Mouse (Mus musculus) hindbrain, embryonic 16.5 days (tissue): ENCODE data around the gene Smco2. TPM values are rescaled to one million over a fixed set of nuclear protein-coding genes. Genes with fewer than 3 reads are reported as not detected.

ENCODE experiments used
- ATAC-seq: fragments of 200-750 bp; cut with Nextera tagmentation; 2 replicates; pipeline ENCODE4 v1.8.0; 2017; ENCODE audit warnings: moderate TSS enrichment, moderate library complexity
- H3K27ac ChIP-seq: fragments of 300-500 bp; sonication (generic); 2 replicates; pipeline ENCODE4 v1.5.1; 2014; ENCODE audit warnings: low read depth, mild to moderate bottlenecking, control low read depth, low read length, moderate library complexity
- H3K27me3 ChIP-seq: fragments of 300-500 bp; sonication (generic); replicated peaks from 2 replicates; pipeline ENCODE4 v1.6.1; 2014; ENCODE audit warnings: low read length; ENCODE audit not compliant: control insufficient read depth, insufficient read depth
- H3K36me3 ChIP-seq: fragments of 300-500 bp; sonication (generic); 2 replicates; pipeline ENCODE4 v1.6.1; 2014; ENCODE audit warnings: mild to moderate bottlenecking, low read length, moderate library complexity, mixed read lengths; ENCODE audit not compliant: control insufficient read depth, insufficient read depth
- H3K4me1 ChIP-seq: fragments of 300-500 bp; sonication (generic); 2 replicates; pipeline ENCODE4 v1.6.1; 2014; ENCODE audit warnings: low read depth, low read length; ENCODE audit not compliant: control insufficient read depth, insufficient read depth
- H3K4me2 ChIP-seq: fragments of 300-500 bp; sonication (generic); 2 replicates; pipeline ENCODE4 v1.6.1; 2014; ENCODE audit warnings: mild to moderate bottlenecking, low read length, control low read depth, moderate library complexity
- H3K4me3 ChIP-seq: fragments of 300-500 bp; sonication (generic); 2 replicates; pipeline ENCODE4 v1.5.1; 2014; ENCODE audit warnings: mild to moderate bottlenecking, low read length, control low read depth, moderate library complexity
- H3K9ac ChIP-seq: fragments of 300-500 bp; sonication (generic); 2 replicates; pipeline ENCODE4 v1.6.1; 2014; ENCODE audit warnings: low read depth, mild to moderate bottlenecking, control low read depth, low read length, moderate library complexity
- H3K9me3 ChIP-seq: fragments of 300-500 bp; sonication (generic); 2 replicates; pipeline ENCODE4 v1.6.1; 2014; ENCODE audit warnings: mild to moderate bottlenecking, low read length, moderate library complexity; ENCODE audit not compliant: control insufficient read depth
- WGBS: fragments of 180-500 bp; shearing (Covaris S2); extraction: QIAGEN DNeasy Blood & Tissue Kit; methylation state at CpG from one replicate; pipeline ENCODE4 v1.1.7; 2014; 5-methylcytosine and 5-hydroxymethylcytosine counted together
- polyA plus RNA-seq: library from polyadenylated mRNA; unstranded; fragments of >200 nt; fragmentation: Nextera tagmentation; extraction: Ambion mirVana; gene quantifications from 2 replicates; pipeline ENCODE4 v1.2.1, GENCODE M21; 2015

Gene Smco2
- polyA plus RNA-seq, 1 experiment from 2014 or later = not detected

GRCm38 (mm10) chr6:146876820-146877219, 26.9 kb downstream of the Smco2 start:
- Histone ChIP-seq H3K36me3 (no peaks in the 10 kb centered on the region), H3K4me1 (no peaks in the 10 kb centered on the region), H3K4me2 (no peak overlapping the region), H3K9me3 (peaks cover 4% of the 10 kb centered on the region; the same call in 1 of the 2 replicates), H3K27ac (no peak overlapping the region), H3K27me3 (no peaks in the 10 kb centered on the region), H3K9ac (no peak overlapping the region), H3K4me3 (no peak overlapping the region)
- WGBS = 93% methylated on average over 2 of the region's 2 CpGs
- ATAC-seq = no peak

DNA sequence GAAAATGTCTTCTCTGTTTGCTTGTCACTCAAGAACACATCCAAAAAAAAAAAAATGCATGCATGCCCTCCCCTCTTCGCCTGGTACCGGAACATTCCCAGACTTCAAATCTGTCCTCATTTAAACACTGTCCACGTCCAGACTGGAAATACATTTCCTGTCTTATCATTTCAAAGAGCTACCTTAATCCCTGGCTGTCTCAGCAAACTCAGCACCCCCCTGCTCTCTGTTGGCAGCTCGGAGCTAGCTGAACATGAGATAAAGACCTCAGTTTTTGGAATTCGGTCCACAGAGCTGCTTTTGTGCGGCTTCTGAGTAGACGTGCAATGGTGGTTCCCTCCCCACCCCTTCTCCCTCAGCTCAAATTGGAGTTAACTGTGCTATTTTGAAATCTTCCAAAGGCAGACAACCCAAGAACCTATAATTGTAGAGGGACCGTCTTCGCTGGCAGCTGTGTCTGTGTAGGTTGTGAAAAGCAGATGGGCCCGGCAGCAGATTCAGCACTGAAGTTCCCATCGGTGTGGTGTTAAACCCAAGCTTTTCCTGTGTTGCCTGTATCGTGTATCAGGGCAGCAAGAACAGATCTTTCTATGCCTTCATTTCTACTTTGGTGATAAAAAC, 27.6 kb downstream of the Smco2 start:
- Histone ChIP-seq H3K4me1 (no peaks in the 10 kb centered on the region), H3K9me3 (peaks cover 4% of the 10 kb centered on the region; the same call in 1 of the 2 replicates), H3K4me3 (no peak overlapping the region), H3K27me3 (no peaks in the 10 kb centered on the region), H3K36me3 (no peaks in the 10 kb centered on the region), H3K27ac (no peak overlapping the region), H3K9ac (no peak overlapping the region), H3K4me2 (no peak overlapping the region)
- no peak for ATAC-seq
- WGBS = 94% methylated on average over 12 of the region's 12 CpGs

- Histone ChIP-seq H3K27me3 (no peaks in the 10 kb centered on the region), H3K9ac (no peak overlapping the region), H3K4me2 (no peak overlapping the region), H3K4me1 (no peaks in the 10 kb centered on the region), H3K9me3 (peaks cover 4% of the 10 kb centered on the region; the same call in 1 of the 2 replicates), H3K27ac (no peak overlapping the region), H3K36me3 (no peaks in the 10 kb centered on the region), H3K4me3 (no peak overlapping the region)
- no peak for ATAC-seq
- WGBS = 34% methylated on average over 10 of the region's 10 CpGs
Observed at GRCm38 (mm10) chr6:146878926-146879325, 29.0 kb downstream of the Smco2 start.

- WGBS = 84% methylated on average over 9 of the region's 9 CpGs
- no peak overlapping the region for H3K4me2 ChIP-seq
- H3K4me1 ChIP-seq = no peaks in the 10 kb centered on the region
- H3K36me3 ChIP-seq = no peaks in the 10 kb centered on the region
- H3K9ac ChIP-seq = no peak overlapping the region
- ATAC-seq = no peak
- no peak overlapping the region for H3K27ac ChIP-seq
- H3K4me3 ChIP-seq = no peak overlapping the region
- no peaks in the 10 kb centered on the region for H3K27me3 ChIP-seq
- H3K9me3 ChIP-seq = peaks cover 4% of the 10 kb centered on the region; the same call in 1 of the 2 replicates
Observed at GRCm38 (mm10) chr6:146879856-146880255, 30.0 kb downstream of the Smco2 start.

DNA sequence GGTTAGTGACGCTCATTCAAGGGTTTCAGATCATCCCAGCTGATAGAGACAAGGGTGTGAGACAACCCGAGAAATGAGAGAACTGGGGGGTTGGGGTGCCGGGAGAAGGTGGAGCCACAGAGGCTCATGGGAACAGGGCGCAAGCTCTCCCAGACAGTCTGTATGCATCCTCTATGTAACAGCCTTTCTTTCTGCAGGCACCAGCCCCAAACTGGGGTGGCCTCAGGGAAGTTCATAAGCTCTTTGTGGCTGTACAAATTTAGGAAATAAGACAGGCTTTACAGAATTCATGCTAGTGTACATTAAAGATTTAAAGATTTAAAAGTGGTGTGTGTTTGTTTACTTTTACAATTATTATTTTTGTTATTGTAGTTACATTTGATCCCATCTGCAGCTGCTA, 30.4 kb downstream of the Smco2 start:
- Histone ChIP-seq H3K4me2 (no peak overlapping the region), H3K27ac (no peak overlapping the region), H3K9ac (no peak overlapping the region), H3K9me3 (peaks cover 4% of the 10 kb centered on the region; the same call in 1 of the 2 replicates), H3K27me3 (no peaks in the 10 kb centered on the region), H3K4me1 (no peaks in the 10 kb centered on the region), H3K4me3 (no peak overlapping the region), H3K36me3 (no peaks in the 10 kb centered on the region)
- ATAC-seq = no peak
- WGBS = 78% methylated on average over 4 of the region's 4 CpGs

DNA sequence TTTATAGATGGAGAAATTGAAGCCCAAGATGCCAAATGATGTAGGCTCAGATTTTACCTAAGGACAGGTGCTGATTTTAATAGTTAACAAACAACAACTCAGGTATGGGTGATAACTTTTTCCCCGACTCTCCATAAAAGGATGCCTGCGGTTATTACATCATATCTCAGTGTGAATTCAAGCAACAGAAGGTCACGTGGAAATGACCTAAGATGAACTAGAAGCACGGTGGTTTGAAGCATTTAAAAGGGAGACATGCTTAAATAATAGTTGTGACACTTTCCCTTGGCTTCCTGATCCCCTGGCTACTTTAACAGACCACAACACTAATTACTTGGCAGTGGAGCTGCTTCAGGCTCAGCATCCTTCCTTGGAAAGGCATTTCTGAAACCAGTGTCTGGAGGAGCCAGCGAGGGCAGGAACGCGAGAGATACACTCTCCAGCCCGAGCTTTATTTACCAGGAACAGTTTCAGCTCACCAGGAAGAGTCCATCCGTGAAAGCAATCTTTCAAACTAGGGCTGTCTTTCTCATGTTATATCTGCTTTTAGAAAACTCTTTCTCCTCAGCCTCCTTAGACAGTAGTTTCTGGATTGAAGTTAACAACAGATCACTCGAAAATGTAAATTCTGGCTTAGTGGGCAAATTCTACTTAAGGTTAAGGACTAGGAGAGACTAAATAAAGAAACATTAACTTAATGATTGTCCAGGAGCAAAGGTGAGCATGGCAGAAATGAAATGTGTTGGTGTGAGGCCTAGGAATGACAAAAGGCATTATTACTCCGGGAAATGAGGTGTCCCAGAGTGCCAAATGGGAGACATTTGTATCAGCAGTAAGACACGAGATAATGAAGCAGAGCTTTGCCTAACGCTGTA, 32.2 kb downstream of the Smco2 start:
- no peaks in the 10 kb centered on the region for H3K27me3 ChIP-seq
- H3K36me3 ChIP-seq = no peaks in the 10 kb centered on the region
- H3K9me3 ChIP-seq = no peaks in the 10 kb centered on the region
- H3K4me2 ChIP-seq = no peak overlapping the region
- no peak overlapping the region for H3K9ac ChIP-seq
- 68% methylated on average over 13 of the region's 13 CpGs for whole genome bisulfite sequencing
- no peak for ATAC-seq
- H3K4me1 ChIP-seq = no peaks in the 10 kb centered on the region
- no peak overlapping the region for H3K4me3 ChIP-seq
- no peak overlapping the region for H3K27ac ChIP-seq

DNA sequence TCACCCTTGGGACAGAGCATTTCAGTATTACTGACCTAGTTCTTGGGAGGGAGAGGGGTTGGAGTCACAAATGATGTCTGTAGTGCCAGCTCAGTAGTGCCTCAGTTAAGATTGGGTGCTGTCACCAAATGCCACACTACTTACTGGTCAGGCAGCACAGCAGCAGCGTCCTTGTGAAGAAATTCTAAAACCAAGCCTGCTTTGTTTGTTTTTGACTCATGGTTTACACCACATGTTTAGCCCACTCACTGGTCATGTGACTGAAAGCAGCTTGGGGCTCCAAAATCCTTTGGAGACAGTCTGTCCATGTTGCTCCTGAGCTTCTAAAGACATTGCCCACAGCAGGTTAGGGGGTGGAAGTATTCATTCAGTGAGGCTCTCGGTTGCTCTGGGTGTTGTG, 33.5 kb downstream of the Smco2 start:
- Histone ChIP-seq H3K9me3 (no peaks in the 10 kb centered on the region), H3K4me3 (no peak overlapping the region), H3K4me2 (no peak overlapping the region), H3K27me3 (no peaks in the 10 kb centered on the region), H3K9ac (no peak overlapping the region), H3K27ac (no peak overlapping the region), H3K4me1 (no peaks in the 10 kb centered on the region; the same call in 1 of the 2 replicates), H3K36me3 (no peaks in the 10 kb centered on the region)
- ATAC-seq = no peak
- WGBS = 60% methylated on average over 2 of the region's 2 CpGs

- ATAC-seq = no peak
- Histone ChIP-seq H3K4me2 (no peak overlapping the region), H3K27ac (no peak overlapping the region), H3K36me3 (no peaks in the 10 kb centered on the region), H3K4me1 (no peaks in the 10 kb centered on the region; the same call in none of the 2 replicates), H3K27me3 (no peaks in the 10 kb centered on the region), H3K9ac (no peak overlapping the region), H3K9me3 (no peaks in the 10 kb centered on the region), H3K4me3 (no peak overlapping the region)
- WGBS = 87% methylated on average over 3 of the region's 3 CpGs
Observed at GRCm38 (mm10) chr6:146884171-146884570, 34.3 kb downstream of the Smco2 start.

DNA sequence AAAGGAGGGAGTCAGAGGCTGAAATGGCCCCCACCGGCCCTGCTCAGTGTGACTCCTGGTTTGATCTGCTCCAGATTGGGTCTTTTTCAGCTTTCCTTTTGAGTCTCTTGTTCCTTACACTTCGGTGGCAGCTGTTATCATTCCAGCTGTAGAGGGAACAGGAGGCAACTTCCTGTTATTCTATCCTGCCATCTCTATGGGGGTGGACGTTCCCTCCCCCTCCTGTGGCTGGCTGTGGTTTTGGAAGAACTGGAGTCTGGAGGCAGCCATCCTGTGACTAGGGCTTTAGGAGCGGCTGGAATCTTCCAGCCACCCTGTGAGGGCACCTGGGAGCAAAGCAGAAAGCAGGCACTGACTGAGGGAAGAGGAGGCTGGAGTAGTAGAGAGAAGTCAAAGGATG, 34.9 kb downstream of the Smco2 start:
- no peak for ATAC-seq

More for the DNA sequence above, 34.9 kb downstream of the Smco2 start:
- Histone ChIP-seq H3K27me3 (no peaks in the 10 kb centered on the region), H3K4me2 (no peak overlapping the region), H3K9ac (no peak overlapping the region), H3K9me3 (no peaks in the 10 kb centered on the region), H3K27ac (no peak overlapping the region), H3K36me3 (no peaks in the 10 kb centered on the region), H3K4me1 (no peaks in the 10 kb centered on the region; the same call in none of the 2 replicates), H3K4me3 (no peak overlapping the region)
- 42% methylated on average over 4 of the region's 4 CpGs for WGBS
